Mouse (Mus musculus) T-helper 1 cell (primary cell): Measurements from ENCODE around the gene Baiap2.

Source experiments
- in situ Hi-C: fragments of 300-600 bp; cut with MboI, MseI; formaldehyde crosslinking; loops from one replicate; pipeline ENCODE4 v1.15.1; 2025; ENCODE audit warnings: high pct_unique_total_duplicates

The Baiap2 gene

GRCm38 (mm10) chr11:120011114-120011760, 68.7 kb downstream of the Baiap2 start:
- in situ Hi-C loops: no loop called here

- in situ Hi-C loops: no loop called here
These were observed 69.4 kb downstream of the Baiap2 start for GRCm38 (mm10) chr11:120011761-120012560.

GRCm38 (mm10) chr11:120012702-120013101, 70.1 kb downstream of the Baiap2 start:
- in situ Hi-C loops: no loop called here

GRCm38 (mm10) chr11:120013174-120013711, 70.7 kb downstream of the Baiap2 start:
- in situ Hi-C loops: no loop called here

- in situ Hi-C loops: no loop called here
These were observed 72.2 kb downstream of the Baiap2 start for GRCm38 (mm10) chr11:120014758-120015157.

GRCm38 (mm10) chr11:120017011-120017410, 74.4 kb downstream of the Baiap2 start:
- in situ Hi-C loops: no loop called here

- in situ Hi-C loops: no loop called here
These were observed 77.2 kb downstream of the Baiap2 start for GRCm38 (mm10) chr11:120019542-120020440.

- in situ Hi-C loops: no loop called here
These were observed 78.8 kb downstream of the Baiap2 start for GRCm38 (mm10) chr11:120021367-120021766.

- in situ Hi-C loops: no loop called here
These were observed 79.7 kb downstream of the Baiap2 start for GRCm38 (mm10) chr11:120022216-120022615.

- in situ Hi-C loops: no loop called here
These were observed 80.3 kb downstream of the Baiap2 start for GRCm38 (mm10) chr11:120022841-120023240.

GRCm38 (mm10) chr11:120026941-120027340, 84.4 kb downstream of the Baiap2 start:
- in situ Hi-C loops: no loop called here

GRCm38 (mm10) chr11:120028319-120029092, 85.9 kb downstream of the Baiap2 start:
- in situ Hi-C loops: no loop called here

- in situ Hi-C loops: no loop called here
These were observed 87.0 kb downstream of the Baiap2 start for GRCm38 (mm10) chr11:120029431-120030144.

GRCm38 (mm10) chr11:120030145-120030901, 87.8 kb downstream of the Baiap2 start:
- in situ Hi-C loops: no loop called here

- in situ Hi-C loops: no loop called here
These were observed 89.5 kb downstream of the Baiap2 start for GRCm38 (mm10) chr11:120032052-120032451.

- in situ Hi-C loops: no loop called here
These were observed 90.9 kb downstream of the Baiap2 start for GRCm38 (mm10) chr11:120033473-120033872.

- in situ Hi-C loops: no loop called here
These were observed 91.7 kb downstream of the Baiap2 start for GRCm38 (mm10) chr11:120034306-120034705.

GRCm38 (mm10) chr11:120034762-120035161, 92.2 kb downstream of the Baiap2 start:
- in situ Hi-C loops: no loop called here

GRCm38 (mm10) chr11:120039581-120039980, 97.0 kb downstream of the Baiap2 start:
- in situ Hi-C loops: no loop called here

- in situ Hi-C loops: no loop called here
These were observed 97.9 kb downstream of the Baiap2 start for GRCm38 (mm10) chr11:120040440-120040839.
